Mouse (Mus musculus) urinary bladder, postnatal 36 days (tissue): ENCODE data around the gene Smc4.

Source experiments
- DNase-seq, 2 experiments: peaks; one replicate each; pipeline ENCODE4 v3.0.0; 2022; ENCODE audit warnings: low spot score in 2 of 2, mixed read lengths in 1 of 2

The Smc4 gene

DNA sequence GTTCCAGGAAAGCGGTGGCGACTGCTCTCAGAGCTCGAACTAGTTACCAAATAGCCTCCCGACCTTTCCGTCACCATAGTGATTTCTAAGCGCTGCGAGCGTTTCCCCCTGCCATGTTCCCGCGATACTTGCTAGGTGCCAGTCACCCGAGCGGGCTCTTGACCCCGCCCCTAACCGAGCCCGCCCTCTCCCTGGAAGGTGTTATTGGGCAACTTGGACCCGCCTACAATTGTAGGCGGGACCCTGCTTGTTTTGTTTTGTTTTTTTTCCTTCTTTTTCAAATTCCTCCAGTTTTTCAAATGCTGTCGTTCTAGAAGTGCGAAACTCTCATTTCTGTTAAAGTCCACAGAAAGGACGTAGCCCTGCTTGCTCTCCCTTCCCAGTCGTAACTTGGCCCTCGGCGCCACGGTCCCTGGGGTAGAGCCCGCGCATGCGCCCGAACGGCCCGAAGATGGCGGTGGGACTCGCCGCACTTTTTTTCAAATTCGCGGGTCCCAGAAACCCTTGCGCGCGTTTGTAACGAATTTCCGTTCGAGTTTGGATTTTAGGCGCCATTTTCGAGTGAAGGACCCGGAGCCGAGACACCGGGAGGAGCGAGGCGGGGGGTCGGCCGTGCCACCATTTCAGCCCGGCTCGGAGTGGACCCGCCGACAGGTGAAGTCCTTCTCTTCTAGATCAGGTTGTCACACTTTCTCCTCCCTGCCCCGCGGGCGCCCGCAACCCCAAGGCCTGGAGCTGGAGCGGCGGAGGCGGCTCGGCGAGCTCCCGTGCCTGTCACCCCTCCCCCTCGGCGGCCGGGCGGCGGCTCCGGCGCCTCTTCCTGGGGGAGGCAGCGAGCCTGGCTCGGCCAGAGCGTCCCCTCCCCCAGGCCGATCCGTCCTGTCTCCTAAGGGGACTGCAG lies at the start of gene Smc4, which contains the start of gene Ift80:
TSS of gene Smc4 (plus strand) at position 302 of the 901 bp plus-strand sequence.
TSS of gene Ift80 (minus strand) at position 134 of the 901 bp plus-strand sequence.
- peak; percentile 89 to 93 for DNase-seq

DNA sequence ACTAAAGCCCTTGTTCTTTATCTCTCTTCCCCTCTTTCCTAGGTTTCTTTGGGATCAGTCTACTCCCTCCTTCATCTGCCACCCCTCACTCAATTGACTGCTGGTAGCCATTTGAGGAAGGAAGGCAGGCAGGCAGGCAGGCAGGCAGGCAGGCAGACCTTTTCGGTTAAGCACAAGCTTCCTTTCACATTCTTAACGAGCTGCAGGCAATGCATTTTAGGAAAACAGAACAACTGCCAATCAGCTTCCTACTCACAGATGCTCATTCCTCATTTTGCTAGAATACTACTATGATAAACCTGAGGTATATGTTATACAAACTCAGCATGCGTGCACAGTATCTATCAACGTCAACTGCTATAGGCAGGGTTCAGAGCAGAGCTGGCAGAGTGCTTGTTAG lies 48.1 kb upstream of the Smc4 start:
- no peak for DNase-seq

- DNase-seq, result no peak
These were observed 47.1 kb upstream of the Smc4 start for GRCm38 (mm10) chr3:68957413-68957812.

GRCm38 (mm10) chr3:68964682-68965081 lies 39.9 kb upstream of the Smc4 start:
- DNase-seq, result no peak

- DNase-seq, result no peak
These were observed 37.8 kb upstream of the Smc4 start for GRCm38 (mm10) chr3:68966527-68967285.

DNA sequence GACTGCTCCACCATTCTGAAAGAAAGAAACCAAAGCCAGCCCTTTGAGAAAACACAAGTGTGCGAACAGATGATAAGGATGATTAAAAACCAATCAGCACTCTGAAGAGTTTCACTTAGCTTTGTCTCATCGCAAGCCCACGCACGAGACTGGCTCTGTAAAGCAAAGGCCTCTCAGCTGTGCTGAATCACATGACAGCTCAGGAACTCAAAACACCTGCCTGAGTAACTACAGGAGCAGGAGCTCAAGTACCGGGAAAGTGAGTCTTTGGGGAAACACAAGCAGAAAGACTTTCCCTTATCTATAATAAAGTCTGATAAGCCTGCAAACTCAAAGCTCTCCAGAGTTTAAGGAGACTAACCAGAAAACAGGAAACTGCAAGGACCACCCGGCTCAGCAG lies 37.1 kb upstream of the Smc4 start:
- no peak for DNase-seq

DNA sequence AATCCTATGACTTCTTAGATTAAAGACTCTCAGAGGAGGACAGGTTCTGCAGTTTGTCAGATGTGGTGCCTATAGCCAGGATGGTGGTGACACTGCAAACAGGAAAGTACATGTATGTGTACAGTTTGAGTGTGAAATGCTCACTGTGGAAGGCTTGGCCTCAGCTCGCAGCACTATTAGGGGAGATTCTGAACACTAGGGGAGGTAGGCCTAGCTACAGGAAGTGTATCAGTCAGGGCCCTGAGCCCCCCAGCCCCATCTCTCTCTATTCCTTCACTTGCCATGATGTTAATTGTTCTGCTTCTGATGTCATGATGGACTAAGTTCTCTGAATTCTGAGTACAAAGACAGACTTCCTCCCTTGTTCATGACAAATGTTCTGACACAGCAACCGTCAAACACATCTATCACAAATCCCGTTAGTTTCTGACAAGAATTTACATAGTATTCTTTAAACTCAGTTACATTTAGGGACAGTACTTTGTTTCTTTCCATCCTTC lies 35.4 kb upstream of the Smc4 start:
- no peak for DNase-seq

- DNase-seq, result no peak
These were observed 31.0 kb upstream of the Smc4 start for GRCm38 (mm10) chr3:68973574-68973973.

- no peak for DNase-seq
These were observed 29.7 kb upstream of the Smc4 start for GRCm38 (mm10) chr3:68974639-68975532.

DNA sequence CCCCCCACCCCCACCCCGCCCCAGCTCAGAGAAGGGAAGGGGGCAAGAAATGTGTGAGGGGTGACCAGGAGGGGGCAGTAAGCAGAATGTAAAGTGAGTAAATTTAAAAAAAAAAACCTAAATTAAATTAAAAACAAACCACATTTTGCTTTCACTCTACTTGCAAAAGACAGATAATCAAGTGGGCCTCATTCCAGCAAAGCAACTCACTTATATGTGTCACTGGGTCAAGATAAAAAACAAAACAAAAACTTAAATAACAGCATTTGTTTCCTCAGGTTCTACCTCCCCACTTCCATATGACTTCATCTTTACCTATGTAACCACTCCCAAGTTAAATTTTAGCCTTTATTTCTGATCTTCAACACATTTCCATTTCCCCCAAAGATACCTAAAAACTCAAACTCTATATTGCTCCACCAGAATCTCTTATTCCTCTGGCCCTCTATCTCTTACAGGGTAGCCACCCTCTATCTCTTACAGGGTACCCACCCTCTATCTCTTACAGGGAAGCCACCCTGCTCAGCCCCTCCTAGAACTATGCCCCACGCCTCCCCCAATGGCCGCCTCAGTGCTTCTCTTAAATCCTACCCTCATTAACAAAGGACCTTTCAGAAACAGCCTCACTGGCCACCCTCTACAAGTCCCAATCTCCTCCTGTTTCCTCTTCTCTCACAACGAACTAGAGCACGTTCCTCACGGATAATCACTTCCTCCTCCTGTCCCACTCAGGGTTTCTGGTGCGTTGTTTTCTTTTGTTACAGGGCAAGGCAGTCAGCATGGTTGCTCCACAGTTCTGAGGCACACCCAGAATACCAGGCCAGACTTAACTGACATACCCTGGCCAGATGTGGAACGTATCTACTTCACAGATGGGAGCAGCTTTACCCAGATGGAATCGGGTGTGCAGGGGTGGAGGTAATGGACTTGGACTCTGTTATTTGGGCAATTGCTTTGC lies 28.7 kb upstream of the Smc4 start:
- DNase-seq, result no peak

DNA sequence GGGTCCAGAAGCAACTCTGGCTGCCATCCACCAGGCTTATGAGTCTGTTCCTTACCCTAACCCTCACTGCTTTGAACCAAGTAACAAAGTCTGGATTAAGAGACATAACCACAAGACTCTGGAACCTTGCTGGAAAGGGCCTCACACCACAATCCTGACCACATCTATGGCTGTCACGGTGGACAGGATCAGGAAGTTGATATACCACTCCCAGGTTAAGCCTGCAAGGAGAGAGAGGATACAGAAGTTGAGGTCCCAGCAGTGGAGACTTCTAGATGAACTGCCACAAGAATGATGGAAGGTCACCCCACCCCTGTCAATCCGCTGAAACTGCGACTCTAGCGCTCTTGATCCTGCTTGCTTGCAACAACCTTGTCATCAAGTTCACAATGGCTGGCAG lies 26.8 kb upstream of the Smc4 start:
- DNase-seq, result no peak

DNA sequence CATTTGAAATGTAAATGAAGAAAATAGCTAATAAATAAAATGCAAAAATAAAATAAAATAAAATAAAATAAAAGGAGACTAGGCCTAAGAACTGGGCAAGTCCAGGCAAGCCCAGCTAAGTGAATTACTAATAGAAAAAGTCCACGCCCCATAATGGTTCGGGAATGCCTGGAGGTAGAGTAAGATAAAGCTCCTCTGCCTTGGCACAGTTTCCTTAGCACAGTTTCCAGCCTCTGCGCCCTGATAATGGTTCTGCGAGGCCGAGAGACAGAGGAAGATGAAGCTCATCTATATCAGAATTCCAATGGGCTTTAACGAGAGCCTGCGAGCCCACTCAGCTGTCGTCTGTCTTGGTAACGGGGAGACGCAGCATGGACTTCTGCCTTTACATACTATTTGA lies 25.4 kb upstream of the Smc4 start:
- DNase-seq, result no peak

DNA sequence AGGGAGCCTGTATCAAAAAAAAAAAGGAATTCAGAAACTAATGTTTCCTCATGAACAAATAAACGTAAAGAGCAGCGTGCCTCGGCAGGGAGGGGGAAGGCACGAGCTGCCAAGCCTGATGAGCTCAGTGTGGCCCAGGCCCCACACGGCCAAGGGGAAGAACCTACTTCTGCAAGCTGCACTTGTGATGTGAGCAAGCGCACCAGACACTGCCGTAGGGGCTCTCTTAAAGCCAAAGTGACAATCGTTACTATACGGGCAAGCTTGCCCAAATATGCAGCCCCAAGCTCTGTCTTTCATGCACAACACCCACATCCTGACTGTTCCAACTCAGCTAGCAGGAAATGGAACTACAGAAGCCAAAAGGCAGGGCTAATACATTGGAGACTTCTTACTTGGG lies 23.6 kb upstream of the Smc4 start:
- peak in 1 of 2 experiments; percentile 2 for DNase-seq

- no peak for DNase-seq
These were observed 18.0 kb upstream of the Smc4 start for GRCm38 (mm10) chr3:68986550-68986949.

GRCm38 (mm10) chr3:69002781-69003180 lies 1.8 kb upstream of the Smc4 start:
- DNase-seq, result no peak

GRCm38 (mm10) chr3:69004055-69004436 lies 492 bp upstream of the Smc4 start:
- DNase-seq, result no peak

GRCm38 (mm10) chr3:69005338-69006245 lies 1.1 kb downstream of the Smc4 start:
- peak; percentile 43 to 52 for DNase-seq

DNA sequence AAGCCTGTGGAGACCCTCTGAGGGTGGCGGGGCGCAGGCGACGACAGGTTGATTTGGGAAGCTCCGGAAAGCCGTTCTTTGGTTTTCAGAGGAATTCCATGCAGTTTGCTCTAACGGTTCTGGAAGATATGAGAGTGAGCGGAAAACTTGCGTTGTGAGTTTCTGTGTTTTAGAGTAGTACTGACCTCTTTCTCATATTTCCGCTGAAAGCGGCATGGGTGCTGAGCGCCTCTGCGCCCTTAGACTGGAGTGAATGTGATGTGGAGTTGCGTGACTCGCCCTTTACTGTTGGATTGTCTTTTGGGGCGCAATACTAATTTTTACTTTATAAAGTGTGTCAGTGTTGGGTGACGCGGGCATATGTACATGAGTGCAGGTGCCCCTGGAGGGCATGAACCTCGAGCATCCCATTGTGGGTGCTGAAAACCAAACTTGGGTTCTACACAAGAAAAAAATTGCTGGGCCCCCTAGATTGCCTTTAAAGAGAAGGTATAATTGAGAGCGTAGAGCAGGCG lies 1.8 kb downstream of the Smc4 start:
- DNase-seq, result no peak

DNA sequence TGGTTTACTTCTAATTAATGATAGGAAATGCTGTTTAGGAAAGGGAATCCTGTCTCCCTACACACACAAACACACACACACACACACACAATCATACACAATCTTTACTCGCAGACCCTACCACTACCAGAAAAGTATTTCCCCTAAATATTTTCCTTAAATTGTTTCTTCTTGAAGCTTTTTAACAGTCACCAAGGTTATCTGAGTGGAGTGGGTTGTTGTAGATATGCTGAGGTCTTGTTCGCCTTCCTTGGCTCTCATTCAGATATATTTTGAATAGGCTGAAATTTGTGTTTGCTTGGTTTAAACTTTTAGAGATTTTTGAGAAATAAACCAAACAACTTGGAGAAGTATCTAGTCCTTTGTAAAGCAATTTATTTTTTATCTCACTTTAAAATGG lies 4.3 kb downstream of the Smc4 start:
- no peak for DNase-seq
